Mouse (Mus musculus): Measurements from ENCODE around the gene Cd300lb.

GRCm38 (mm10) chr11:114876621-114877020, 57.6 kb downstream of the Cd300lb start:
- TF ChIP-seq POLR2A (IDR thresholded peaks at IDR 0.05; ENCODE audit: low read depth, low read length) (no peak), CTCF (conservative IDR thresholded peaks at IDR 0.05; ENCODE audit: insufficient read depth, insufficient read length, low read depth, low read length) (no peak)

Measured in kidney, adult 2 months (tissue).